Mouse (Mus musculus) granulocyte monocyte progenitor cell, adult 5-6 weeks (primary cell): ENCODE data around the gene Tac2. TPM values are rescaled to one million over a fixed set of nuclear protein-coding genes. Genes with fewer than 3 reads are reported as not detected.

Experiments
- ATAC-seq: replicated peaks from 2 replicates; pipeline ENCODE4 v1.8.0; 2016; ENCODE audit warnings: mild to moderate bottlenecking, moderate TSS enrichment, inconsistent platforms; ENCODE audit not compliant: poor library complexity, severe bottlenecking
- total RNA-seq, 2 experiments: library from RNA; stranded (forward) in 1 of 2; stranded (reverse) in 1 of 2; fragments of 200-712, 200-1000 nt in 1 of 2; fragments of >200 nt in 1 of 2; fragmentation: Nextera tagmentation in 1 of 2; gene quantifications; 2 replicates each; pipeline ENCODE4 v1.2.3; 2014 to 2017

Tac2 gene
- total RNA-seq (2014; fragmentation: Nextera tagmentation) = not detected in 2 replicates
- total RNA-seq (2017) = not detected in 2 replicates

GRCm38 (mm10) chr10:127724178-127724577 is at the start of gene Tac2:
Gene Tac2, plus strand, starts transcription at chr10:127724478.
- no peak for ATAC-seq

GRCm38 (mm10) chr10:127674794-127675522 is 49.3 kb upstream of the Tac2 start:
- ATAC-seq = peak; percentile 81

GRCm38 (mm10) chr10:127675859-127676398 is 48.3 kb upstream of the Tac2 start:
- no peak for ATAC-seq

GRCm38 (mm10) chr10:127676691-127677548 is 47.4 kb upstream of the Tac2 start:
- peak; percentile 87 for ATAC-seq

- ATAC-seq = peak; percentile 35
These were observed 46.5 kb upstream of the Tac2 start for GRCm38 (mm10) chr10:127677591-127678336.

- ATAC-seq = no peak
These were observed 45.1 kb upstream of the Tac2 start for GRCm38 (mm10) chr10:127679208-127679607.

- no peak for ATAC-seq
These were observed 44.4 kb upstream of the Tac2 start for GRCm38 (mm10) chr10:127679881-127680280.

- no peak for ATAC-seq
These were observed 41.4 kb upstream of the Tac2 start for GRCm38 (mm10) chr10:127682886-127683285.

GRCm38 (mm10) chr10:127691053-127691452 is 33.2 kb upstream of the Tac2 start:
- ATAC-seq = no peak

GRCm38 (mm10) chr10:127694636-127695035 is 29.6 kb upstream of the Tac2 start:
- peak; percentile 62; the same call in 1 of the 2 replicates for ATAC-seq

- ATAC-seq = no peak
These were observed 28.5 kb upstream of the Tac2 start for GRCm38 (mm10) chr10:127695775-127696174.

- ATAC-seq = no peak
These were observed 25.3 kb upstream of the Tac2 start for GRCm38 (mm10) chr10:127698966-127699365.

- no peak for ATAC-seq
These were observed 21.0 kb upstream of the Tac2 start for GRCm38 (mm10) chr10:127703299-127703698.

GRCm38 (mm10) chr10:127704293-127704692 is 20.0 kb upstream of the Tac2 start:
- ATAC-seq = no peak

GRCm38 (mm10) chr10:127704766-127705220 is 19.5 kb upstream of the Tac2 start, which contains the start of gene Myo1a:
Gene Myo1a, plus strand, starts transcription at chr10:127705170.
- no peak for ATAC-seq

- ATAC-seq = peak; percentile 44; the same call in 1 of the 2 replicates
These were observed 18.5 kb upstream of the Tac2 start for GRCm38 (mm10) chr10:127705783-127706182.

GRCm38 (mm10) chr10:127707721-127708120 is 16.6 kb upstream of the Tac2 start:
- ATAC-seq = no peak

GRCm38 (mm10) chr10:127708850-127709370 is 15.4 kb upstream of the Tac2 start:
- no peak for ATAC-seq

GRCm38 (mm10) chr10:127710331-127710730 is 13.9 kb upstream of the Tac2 start:
- no peak for ATAC-seq

GRCm38 (mm10) chr10:127712736-127713135 is 11.5 kb upstream of the Tac2 start:
- no peak; the same call in 1 of the 2 replicates for ATAC-seq
